Mouse (Mus musculus) kidney, embryonic 14.5 days (tissue): ENCODE data around the gene Gm43720. TPM values are rescaled to one million over a fixed set of nuclear protein-coding genes. Genes with fewer than 3 reads are reported as not detected.

Experiments used
- ATAC-seq: fragments of 200-750 bp; cut with Nextera tagmentation; 2 replicates; pipeline ENCODE4 v1.8.0; 2017; ENCODE audit warnings: moderate number of reproducible peaks, mild to moderate bottlenecking, moderate TSS enrichment, moderate library complexity; ENCODE audit not compliant: low FRiP score, low TSS enrichment
- H3K27ac ChIP-seq: fragments of 300-500 bp; sonication (generic); 2 replicates; pipeline ENCODE4 v1.5.1; 2014; ENCODE audit warnings: low read depth, mild to moderate bottlenecking, low read length, moderate library complexity, mixed read lengths
- H3K27me3 ChIP-seq: fragments of 300-500 bp; sonication (generic); 2 replicates; pipeline ENCODE4 v1.6.1; 2014; ENCODE audit warnings: mild to moderate bottlenecking, low read length; ENCODE audit not compliant: control insufficient read depth, insufficient read depth
- H3K36me3 ChIP-seq: fragments of 300-500 bp; sonication (generic); 2 replicates; pipeline ENCODE4 v1.6.1; 2014; ENCODE audit warnings: low read length, mixed read lengths; ENCODE audit not compliant: control insufficient read depth, insufficient read depth
- H3K4me1 ChIP-seq: fragments of 300-500 bp; sonication (generic); 2 replicates; pipeline ENCODE4 v1.6.1; 2014; ENCODE audit warnings: low read length, mixed read lengths; ENCODE audit not compliant: control insufficient read depth, insufficient read depth
- H3K4me2 ChIP-seq: fragments of 300-500 bp; sonication (generic); replicated peaks from 2 replicates; pipeline ENCODE4 v1.6.1; 2014; ENCODE audit warnings: low read depth, mild to moderate bottlenecking, low read length
- H3K4me3 ChIP-seq: fragments of 300-500 bp; sonication (generic); 2 replicates; pipeline ENCODE4 v1.5.1; 2014; ENCODE audit warnings: mild to moderate bottlenecking, low read length
- H3K9ac ChIP-seq: fragments of 300-500 bp; sonication (generic); 2 replicates; pipeline ENCODE4 v1.6.1; 2014; ENCODE audit warnings: low read depth, mild to moderate bottlenecking, low read length, moderate library complexity
- H3K9me3 ChIP-seq: fragments of 300-500 bp; sonication (generic); 2 replicates; pipeline ENCODE4 v1.6.1; 2016; ENCODE audit warnings: low read length; ENCODE audit not compliant: control insufficient read depth
- WGBS: fragments of 180-500 bp; shearing (Covaris S2); extraction: QIAGEN DNeasy Blood & Tissue Kit; methylation state at CpG from one replicate; pipeline ENCODE4 v1.1.7; 2014; 5-methylcytosine and 5-hydroxymethylcytosine counted together
- polyA plus RNA-seq: library from polyadenylated mRNA; unstranded; fragments of >200 nt; fragmentation: Nextera tagmentation; extraction: Ambion mirVana; gene quantifications from 2 replicates; pipeline ENCODE4 v1.2.1, GENCODE M21; 2014

Gene Gm43720
- polyA plus RNA-seq, 1 experiment from 2014 or later: not detected

GRCm38 (mm10) chr5:138280425-138280768 lies 639 bp upstream of the Gm43720 start:
- Histone ChIP-seq H3K4me1 (peaks cover 22% of the 10 kb centered on the region), H3K27me3 (no peaks in the 10 kb centered on the region), H3K9ac (no peak overlapping the region), H3K9me3 (peaks cover 5% of the 10 kb centered on the region; the same call in 1 of the 2 replicates), H3K4me3 (peak overlapping the region; percentile 69; the same call in 1 of the 2 replicates), H3K27ac (no peak overlapping the region), H3K4me2 (peak overlapping the region; percentile 18; the same call in 1 of the 2 replicates), H3K36me3 (peaks cover 12% of the 10 kb centered on the region)
- ATAC-seq: no peak
- 19% methylated on average over 26 of the region's 26 CpGs for WGBS

- Histone ChIP-seq H3K4me2 (no peak overlapping the region), H3K4me3 (no peak overlapping the region), H3K27ac (no peak overlapping the region), H3K9ac (no peak overlapping the region), H3K36me3 (peaks cover 12% of the 10 kb centered on the region), H3K4me1 (peaks cover 29% of the 10 kb centered on the region), H3K27me3 (no peaks in the 10 kb centered on the region), H3K9me3 (peaks cover 5% of the 10 kb centered on the region; the same call in 1 of the 2 replicates)
- ATAC-seq: no peak
- WGBS: 88% methylated on average over 7 of the region's 7 CpGs
Measured at GRCm38 (mm10) chr5:138277994-138278393, 1.8 kb downstream of the Gm43720 start.

GRCm38 (mm10) chr5:138275216-138276050 lies 4.3 kb downstream of the Gm43720 start:
- H3K27me3 ChIP-seq: no peaks in the 10 kb centered on the region
- peak overlapping the region; percentile 62; the same call in 1 of the 2 replicates for H3K27ac ChIP-seq
- peak overlapping the region; percentile 44 for H3K4me2 ChIP-seq
- peak overlapping the region; percentile 25 for H3K4me3 ChIP-seq
- WGBS: 12% methylated on average over 41 of the region's 41 CpGs
- ATAC-seq: peak; percentile 22; the same call in 1 of the 2 replicates
- H3K36me3 ChIP-seq: peaks cover 12% of the 10 kb centered on the region
- H3K9me3 ChIP-seq: no peaks in the 10 kb centered on the region
- peaks cover 32% of the 10 kb centered on the region for H3K4me1 ChIP-seq
- peak overlapping the region; percentile 47 for H3K9ac ChIP-seq

GRCm38 (mm10) chr5:138274186-138274585 lies 5.6 kb downstream of the Gm43720 start:
- ATAC-seq: no peak
- Histone ChIP-seq H3K4me2 (no peak overlapping the region), H3K27ac (no peak overlapping the region), H3K9me3 (no peaks in the 10 kb centered on the region), H3K4me3 (no peak overlapping the region), H3K4me1 (peaks cover 30% of the 10 kb centered on the region), H3K27me3 (no peaks in the 10 kb centered on the region), H3K9ac (no peak overlapping the region), H3K36me3 (peaks cover 12% of the 10 kb centered on the region)
- 74% methylated on average over 8 of the region's 8 CpGs for WGBS

- ATAC-seq: peak; percentile 51; the same call in 1 of the 2 replicates
- Histone ChIP-seq H3K4me1 (peaks cover 21% of the 10 kb centered on the region), H3K27ac (peak within 1 kb of the TSS; percentile 69; the same call in 1 of the 2 replicates), H3K27me3 (no peaks in the 10 kb centered on the region), H3K4me3 (peak within 1 kb of the TSS; percentile 20), H3K4me2 (peak within 1 kb of the TSS; percentile 39), H3K9ac (peak within 1 kb of the TSS; percentile 47; the same call in 1 of the 2 replicates), H3K36me3 (peaks cover 12% of the 10 kb centered on the region), H3K9me3 (no peaks in the 10 kb centered on the region)
- WGBS: 2% methylated on average over 12 of the region's 12 CpGs
Measured at GRCm38 (mm10) chr5:138272409-138272923, 7.3 kb downstream of the Gm43720 start, which contains the start of gene Gal3st4. Gal3st4 (minus strand) TSS chr5:138272840.

- peaks cover 18% of the 10 kb centered on the region for H3K4me1 ChIP-seq
- no peak overlapping the region for H3K4me3 ChIP-seq
- no peak overlapping the region for H3K4me2 ChIP-seq
- no peak overlapping the region for H3K9ac ChIP-seq
- H3K27me3 ChIP-seq: no peaks in the 10 kb centered on the region
- 68% methylated on average over 3 of the region's 3 CpGs for WGBS
- no peak overlapping the region for H3K27ac ChIP-seq
- no peaks in the 10 kb centered on the region for H3K9me3 ChIP-seq
- ATAC-seq: no peak
- no peaks in the 10 kb centered on the region; the same call in 1 of the 2 replicates for H3K36me3 ChIP-seq
Measured at GRCm38 (mm10) chr5:138271232-138271631, 8.5 kb downstream of the Gm43720 start.

- ATAC-seq: no peak
- 81% methylated on average over 4 of the region's 4 CpGs for WGBS
- peaks cover 4% of the 10 kb centered on the region; the same call in 1 of the 2 replicates for H3K4me1 ChIP-seq
Measured at GRCm38 (mm10) chr5:138268980-138269379, 10.8 kb downstream of the Gm43720 start.

GRCm38 (mm10) chr5:138267114-138267513 lies 12.6 kb downstream of the Gm43720 start:
- Histone ChIP-seq H3K27me3 (no peaks in the 10 kb centered on the region), H3K4me3 (no peak overlapping the region), H3K27ac (no peak overlapping the region), H3K4me1 (peaks cover 14% of the 10 kb centered on the region), H3K4me2 (no peak overlapping the region), H3K9ac (no peak overlapping the region), H3K36me3 (peaks cover 2% of the 10 kb centered on the region; the same call in 1 of the 2 replicates), H3K9me3 (no peaks in the 10 kb centered on the region)
- WGBS: 90% methylated on average over 3 of the region's 3 CpGs
- no peak for ATAC-seq

More at GRCm38 (mm10) chr5:138268980-138269379, 10.8 kb downstream of the Gm43720 start:
- H3K27ac ChIP-seq: no peak overlapping the region
- H3K36me3 ChIP-seq: no peaks in the 10 kb centered on the region; the same call in 1 of the 2 replicates
- H3K9me3 ChIP-seq: no peaks in the 10 kb centered on the region
- no peak overlapping the region for H3K4me2 ChIP-seq
- H3K4me3 ChIP-seq: no peak overlapping the region
- no peaks in the 10 kb centered on the region for H3K27me3 ChIP-seq
- no peak overlapping the region for H3K9ac ChIP-seq

- Histone ChIP-seq H3K4me3 (no peak overlapping the region), H3K36me3 (peaks cover 16% of the 10 kb centered on the region)
- 92% methylated on average over 4 of the region's 4 CpGs for WGBS
Measured at GRCm38 (mm10) chr5:138265712-138266111, 14.0 kb downstream of the Gm43720 start.

More at GRCm38 (mm10) chr5:138265712-138266111, 14.0 kb downstream of the Gm43720 start:
- no peak overlapping the region for H3K27ac ChIP-seq
- H3K4me2 ChIP-seq: no peak overlapping the region
- no peaks in the 10 kb centered on the region for H3K27me3 ChIP-seq
- no peaks in the 10 kb centered on the region for H3K9me3 ChIP-seq
- H3K4me1 ChIP-seq: peaks cover 11% of the 10 kb centered on the region
- no peak overlapping the region for H3K9ac ChIP-seq
- no peak for ATAC-seq
